Mouse (Mus musculus): Measurements from ENCODE around the gene Fubp1. TPM values are rescaled to one million over a fixed set of nuclear protein-coding genes. Genes with fewer than 3 reads are reported as not detected.
"Not testable (repeated sequence)": the region's sequence is repeated elsewhere in the genome, so short reads cannot be mapped to it uniquely, and the experiment has no call there.

The Fubp1 gene
- polyA plus RNA-seq, 1 experiment from 2014 or later: 169 TPM

DNA sequence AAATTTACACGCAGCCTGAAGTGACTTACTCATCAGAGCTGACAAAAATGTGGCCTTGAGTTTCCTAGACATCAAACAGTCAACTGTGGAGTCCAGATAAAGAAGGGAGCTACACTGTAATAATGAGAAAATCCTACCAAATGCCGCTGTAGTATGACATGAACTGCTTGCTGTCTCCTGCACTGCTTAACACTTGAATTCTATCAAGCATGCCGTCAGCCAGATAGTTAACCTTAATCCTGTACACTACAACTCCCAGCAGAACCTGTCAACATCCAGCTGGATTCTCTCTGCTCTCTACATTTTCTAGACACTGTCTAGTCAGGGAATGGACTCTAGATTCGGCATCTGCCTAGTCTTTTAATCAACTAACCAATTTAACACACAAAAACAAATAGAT, 20.9 kb upstream of the Fubp1 start:
- Histone ChIP-seq H3K4me3 (replicated peaks; ENCODE audit: low read length) (peak overlapping the region; percentile 12), H3K9ac (ENCODE audit: low read length) (peak overlapping the region; percentile 29), H3K36me3 (ENCODE audit: control insufficient read depth, insufficient read depth, low read length) (no peaks in the 10 kb centered on the region), H3K27ac (ENCODE audit: low read length) (peak overlapping the region; percentile 84), H3K27me3 (ENCODE audit: control insufficient read depth, insufficient read depth, low read length) (no peaks in the 10 kb centered on the region), H3K4me1 (ENCODE audit: control insufficient read depth, insufficient read depth, low read length) (peaks cover 9% of the 10 kb centered on the region), H3K4me2 (ENCODE audit: low read depth, low read length) (peak overlapping the region; percentile 17), H3K9me3 (replicated peaks; ENCODE audit: control insufficient read depth, low read length) (no peaks in the 10 kb centered on the region)
- ATAC-seq (ENCODE audit: insufficient read depth, low FRiP score): no peak
- WGBS: 35% methylated on average over 4 of the region's 4 CpGs

DNA sequence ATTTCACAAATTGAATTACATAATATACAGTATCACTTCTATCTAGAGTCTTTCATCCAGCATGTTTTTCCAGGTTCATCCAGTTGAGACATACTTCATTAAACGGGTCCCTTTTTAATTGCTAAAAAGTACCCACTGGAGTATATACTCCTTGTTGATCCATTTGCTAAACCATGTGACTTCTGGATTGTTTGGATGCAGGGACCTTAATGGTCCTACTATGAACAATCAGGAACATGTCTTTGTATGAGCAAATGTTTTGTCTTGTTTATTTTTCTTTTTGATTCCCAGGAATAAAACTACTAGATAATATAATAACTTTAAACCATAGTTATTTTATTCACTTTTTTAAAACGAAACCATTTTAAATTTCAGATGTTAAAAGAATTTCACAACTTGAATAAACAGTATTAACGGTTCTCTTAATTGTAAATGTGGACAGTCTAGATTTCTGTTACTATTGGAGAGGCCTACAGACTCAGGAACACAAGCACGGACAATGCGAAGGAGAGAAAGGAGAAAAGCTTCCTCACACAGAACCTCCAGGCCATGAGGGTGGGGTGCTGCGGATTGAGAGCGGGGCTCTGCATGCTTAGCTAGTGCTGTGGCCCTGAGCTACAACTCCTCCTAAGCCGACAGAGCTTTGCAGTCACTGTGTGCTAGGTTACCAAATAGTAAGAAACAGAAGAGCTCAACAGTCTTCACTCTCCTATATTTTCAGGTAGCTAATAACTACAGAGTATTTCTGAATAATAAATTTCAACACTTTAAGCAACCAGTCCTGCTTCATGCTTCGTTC, 19.3 kb upstream of the Fubp1 start:
- H3K9me3 ChIP-seq (replicated peaks; ENCODE audit: control insufficient read depth, low read length): no peaks in the 10 kb centered on the region
- peak overlapping the region; percentile 28 for H3K27ac ChIP-seq (ENCODE audit: low read length)
- H3K4me2 ChIP-seq (ENCODE audit: low read depth, low read length): peak overlapping the region; percentile 48
- no peak for ATAC-seq (ENCODE audit: insufficient read depth, low FRiP score)
- H3K4me1 ChIP-seq (ENCODE audit: control insufficient read depth, insufficient read depth, low read length): peaks cover 9% of the 10 kb centered on the region
- 58% methylated on average over 9 of the region's 9 CpGs for WGBS
- peak overlapping the region; percentile 31 for H3K4me3 ChIP-seq (replicated peaks; ENCODE audit: low read length)
- H3K36me3 ChIP-seq (ENCODE audit: control insufficient read depth, insufficient read depth, low read length): no peaks in the 10 kb centered on the region
- H3K27me3 ChIP-seq (ENCODE audit: control insufficient read depth, insufficient read depth, low read length): no peaks in the 10 kb centered on the region
- peak overlapping the region; percentile 50 for H3K9ac ChIP-seq (ENCODE audit: low read length)

DNA sequence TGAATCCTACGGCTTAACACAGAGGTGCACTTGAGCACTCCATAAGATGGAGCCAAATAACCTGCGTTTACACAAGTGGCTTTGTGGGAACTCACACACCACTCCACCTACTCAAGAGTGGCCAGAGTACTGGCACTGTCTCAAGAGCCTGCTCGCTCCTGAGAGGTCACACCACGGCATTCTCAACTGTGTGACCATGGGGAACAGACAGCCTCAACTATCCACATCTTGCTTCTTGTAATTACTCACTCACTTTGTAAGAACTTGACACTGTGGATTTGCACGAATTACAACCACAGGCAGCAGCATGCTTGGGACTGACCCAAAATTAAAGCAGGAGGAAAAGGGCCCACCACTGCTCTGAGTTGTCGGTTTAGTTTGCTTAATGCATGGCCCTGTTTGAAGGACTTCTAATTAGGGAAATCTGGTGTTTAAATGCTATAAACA, 18.4 kb upstream of the Fubp1 start:
- peak; percentile 65 for ATAC-seq (ENCODE audit: insufficient read depth, low FRiP score)
- H3K27me3 ChIP-seq (ENCODE audit: control insufficient read depth, insufficient read depth, low read length): no peaks in the 10 kb centered on the region
- peaks cover 9% of the 10 kb centered on the region for H3K4me1 ChIP-seq (ENCODE audit: control insufficient read depth, insufficient read depth, low read length)
- peak overlapping the region; percentile 60 for H3K4me2 ChIP-seq (ENCODE audit: low read depth, low read length)
- peak overlapping the region; percentile 52 for H3K4me3 ChIP-seq (replicated peaks; ENCODE audit: low read length)
- H3K36me3 ChIP-seq (ENCODE audit: control insufficient read depth, insufficient read depth, low read length): no peaks in the 10 kb centered on the region
- H3K9me3 ChIP-seq (replicated peaks; ENCODE audit: control insufficient read depth, low read length): no peaks in the 10 kb centered on the region
- 5% methylated on average over 6 of the region's 6 CpGs for WGBS
- peak overlapping the region; percentile 95 for H3K27ac ChIP-seq (ENCODE audit: low read length)
- H3K9ac ChIP-seq (ENCODE audit: low read length): peak overlapping the region; percentile 68

DNA sequence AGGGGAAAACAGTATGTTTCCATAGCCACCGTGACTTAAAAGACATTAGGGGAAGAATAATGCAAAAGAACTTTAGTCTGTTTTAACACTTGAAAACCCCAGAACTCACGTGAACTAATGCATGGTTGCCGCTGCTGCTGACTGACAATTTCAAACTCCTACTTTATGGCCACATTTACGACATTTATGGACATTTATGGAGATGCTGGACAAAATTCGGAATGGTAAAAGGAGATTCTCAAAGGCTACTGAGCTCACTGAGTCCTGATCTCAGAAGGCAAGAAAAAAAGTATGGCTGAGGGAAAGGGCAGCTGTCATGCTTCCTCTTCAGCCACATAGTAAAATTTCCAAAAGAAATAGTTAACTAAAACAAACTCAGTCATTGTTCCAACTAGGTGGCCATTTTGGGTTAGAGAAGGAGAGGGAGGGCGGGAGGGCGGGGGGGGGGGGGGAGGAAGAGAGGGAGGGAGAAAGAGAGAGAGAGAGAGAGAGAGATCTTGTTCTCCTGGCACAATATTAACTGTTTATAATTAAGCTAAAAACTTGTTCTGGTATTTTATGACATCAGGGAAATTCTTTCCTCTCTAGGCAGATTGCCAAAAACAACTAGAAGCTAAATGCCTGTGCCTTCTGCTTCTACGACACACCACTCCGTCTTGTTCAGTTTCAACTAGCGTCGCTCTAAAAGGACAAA, 17.8 kb upstream of the Fubp1 start:
- H3K4me3 ChIP-seq (replicated peaks; ENCODE audit: low read length): peak overlapping the region; percentile 52
- 8% methylated on average over 10 of the region's 11 CpGs for WGBS
- ATAC-seq (ENCODE audit: insufficient read depth, low FRiP score): no peak; the same call in 1 of the 2 replicates
- H3K4me1 ChIP-seq (ENCODE audit: control insufficient read depth, insufficient read depth, low read length): peaks cover 9% of the 10 kb centered on the region
- peak overlapping the region; percentile 60 for H3K4me2 ChIP-seq (ENCODE audit: low read depth, low read length)
- H3K9ac ChIP-seq (ENCODE audit: low read length): peak overlapping the region; percentile 68
- H3K27me3 ChIP-seq (ENCODE audit: control insufficient read depth, insufficient read depth, low read length): no peaks in the 10 kb centered on the region
- no peaks in the 10 kb centered on the region for H3K9me3 ChIP-seq (replicated peaks; ENCODE audit: control insufficient read depth, low read length)
- H3K27ac ChIP-seq (ENCODE audit: low read length): peak overlapping the region; percentile 95
- H3K36me3 ChIP-seq (ENCODE audit: control insufficient read depth, insufficient read depth, low read length): no peaks in the 10 kb centered on the region

DNA sequence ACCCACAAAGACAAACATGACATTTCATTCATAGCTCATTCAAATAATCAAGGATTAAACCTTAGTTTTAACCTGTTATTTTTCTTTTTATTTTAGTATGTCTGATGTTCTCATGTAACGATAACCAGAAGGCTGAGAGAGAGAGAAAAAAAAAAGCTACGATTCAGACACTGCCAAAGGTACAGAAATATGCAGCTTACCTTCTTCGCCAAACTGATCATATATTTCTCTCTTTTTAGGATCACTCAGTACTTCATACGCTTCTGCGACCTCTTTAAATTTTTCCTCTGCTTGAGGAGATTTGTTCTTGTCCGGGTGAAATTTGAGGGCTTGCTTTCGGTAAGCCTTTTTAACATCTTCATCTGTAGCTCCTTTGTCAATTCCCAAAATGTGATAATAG, 17.0 kb upstream of the Fubp1 start:
- H3K27ac ChIP-seq (ENCODE audit: low read length): peak overlapping the region; percentile 89
- H3K36me3 ChIP-seq (ENCODE audit: control insufficient read depth, insufficient read depth, low read length): no peaks in the 10 kb centered on the region
- H3K9ac ChIP-seq (ENCODE audit: low read length): peak overlapping the region; percentile 66
- peak overlapping the region; percentile 62 for H3K4me2 ChIP-seq (ENCODE audit: low read depth, low read length)
- H3K4me3 ChIP-seq (replicated peaks; ENCODE audit: low read length): peak overlapping the region; percentile 70
- peaks cover 9% of the 10 kb centered on the region for H3K4me1 ChIP-seq (ENCODE audit: control insufficient read depth, insufficient read depth, low read length)
- 2% methylated on average over 7 of the region's 7 CpGs for WGBS
- no peaks in the 10 kb centered on the region for H3K9me3 ChIP-seq (replicated peaks; ENCODE audit: control insufficient read depth, low read length)
- no peaks in the 10 kb centered on the region for H3K27me3 ChIP-seq (ENCODE audit: control insufficient read depth, insufficient read depth, low read length)
- ATAC-seq (ENCODE audit: insufficient read depth, low FRiP score): no peak

DNA sequence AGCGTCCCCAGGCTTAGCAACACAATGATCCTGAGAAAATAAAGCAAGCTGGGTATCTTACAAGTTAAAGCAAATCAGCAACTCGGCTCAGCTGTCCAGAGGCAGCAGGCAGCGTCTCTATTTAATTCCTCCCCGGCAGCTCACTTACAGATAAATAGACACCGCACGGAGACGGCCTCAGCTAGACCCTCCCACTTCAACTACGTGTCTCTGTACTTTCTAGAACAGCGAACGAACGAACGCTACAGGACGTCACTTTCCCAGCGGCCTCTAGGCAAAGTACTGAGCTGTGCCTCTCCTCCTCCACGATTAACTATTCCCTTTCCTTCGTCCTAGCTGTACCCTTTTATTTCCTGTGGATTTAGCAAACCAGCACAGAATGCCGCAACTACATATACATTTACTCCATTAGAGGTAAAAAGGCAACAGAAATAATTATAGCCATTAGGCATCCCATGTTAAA, 16.6 kb upstream of the Fubp1 start:
- H3K4me1 ChIP-seq (ENCODE audit: control insufficient read depth, insufficient read depth, low read length): peaks cover 9% of the 10 kb centered on the region
- WGBS: under 1% methylated on average over 17 of the region's 17 CpGs
- H3K9ac ChIP-seq (ENCODE audit: low read length): peak overlapping the region; percentile 66
- H3K36me3 ChIP-seq (ENCODE audit: control insufficient read depth, insufficient read depth, low read length): no peaks in the 10 kb centered on the region
- no peaks in the 10 kb centered on the region for H3K27me3 ChIP-seq (ENCODE audit: control insufficient read depth, insufficient read depth, low read length)
- peak overlapping the region; percentile 62 for H3K4me2 ChIP-seq (ENCODE audit: low read depth, low read length)
- H3K9me3 ChIP-seq (replicated peaks; ENCODE audit: control insufficient read depth, low read length): no peaks in the 10 kb centered on the region
- peak; percentile 99 for ATAC-seq (ENCODE audit: insufficient read depth, low FRiP score)
- H3K4me3 ChIP-seq (replicated peaks; ENCODE audit: low read length): peak overlapping the region; percentile 70
- peak overlapping the region; percentile 89 for H3K27ac ChIP-seq (ENCODE audit: low read length)

DNA sequence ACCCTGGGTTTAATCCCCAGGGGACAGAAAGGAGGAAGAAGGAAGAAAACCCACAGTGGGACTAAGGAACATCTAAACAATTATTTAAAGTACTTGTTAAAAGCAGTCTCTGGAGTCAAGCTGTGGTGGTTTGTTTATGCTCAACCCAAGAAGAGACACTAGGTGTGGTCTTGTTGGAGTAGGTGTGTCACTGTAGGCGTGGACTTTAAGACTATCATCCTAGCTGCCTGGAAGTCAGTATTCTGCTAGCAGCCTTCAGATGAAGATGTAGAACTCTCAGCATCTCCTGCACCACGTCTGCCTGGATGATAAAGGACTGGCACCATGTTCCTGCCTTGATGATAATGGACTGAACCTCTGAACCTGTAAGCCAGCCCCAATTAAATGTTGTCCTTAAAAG, 13.0 kb upstream of the Fubp1 start:
- H3K36me3 ChIP-seq (ENCODE audit: control insufficient read depth, insufficient read depth, low read length); H3K27ac ChIP-seq (ENCODE audit: low read length); ATAC-seq (ENCODE audit: insufficient read depth, low FRiP score); H3K4me1 ChIP-seq (ENCODE audit: control insufficient read depth, insufficient read depth, low read length); H3K4me2 ChIP-seq (ENCODE audit: low read depth, low read length); H3K4me3 ChIP-seq (replicated peaks; ENCODE audit: low read length); H3K9ac ChIP-seq (ENCODE audit: low read length); H3K9me3 ChIP-seq (replicated peaks; ENCODE audit: control insufficient read depth, low read length); H3K27me3 ChIP-seq (ENCODE audit: control insufficient read depth, insufficient read depth, low read length): not testable (repeated sequence)
- 37% methylated on average over 2 of the region's 2 CpGs for WGBS

DNA sequence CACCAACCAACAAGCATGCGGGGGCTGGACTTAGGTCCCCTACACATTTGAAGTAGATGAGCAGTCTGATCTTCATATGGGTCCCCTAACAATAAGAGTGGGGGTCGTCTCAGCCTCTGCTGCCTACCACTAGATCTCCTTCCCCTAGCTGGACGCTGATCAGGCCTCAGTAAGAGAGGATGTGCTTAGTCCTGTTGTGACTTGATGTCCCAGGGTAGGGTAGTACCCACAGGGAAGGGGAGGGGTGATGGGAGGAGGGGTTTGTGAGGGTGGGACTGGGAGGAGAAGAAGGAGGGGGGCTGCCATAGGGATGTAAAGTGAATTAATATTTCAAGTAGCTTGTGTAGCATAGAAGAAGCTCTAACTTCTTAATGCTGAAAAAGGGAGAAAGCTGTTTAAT, 11.1 kb upstream of the Fubp1 start:
- 56% methylated on average over 3 of the region's 3 CpGs for WGBS
- Histone ChIP-seq H3K9me3 (replicated peaks; ENCODE audit: control insufficient read depth, low read length) (no peaks in the 10 kb centered on the region), H3K27me3 (ENCODE audit: control insufficient read depth, insufficient read depth, low read length) (no peaks in the 10 kb centered on the region), H3K4me2 (ENCODE audit: low read depth, low read length) (no peak overlapping the region), H3K36me3 (ENCODE audit: control insufficient read depth, insufficient read depth, low read length) (no peaks in the 10 kb centered on the region), H3K9ac (ENCODE audit: low read length) (no peak overlapping the region), H3K4me1 (ENCODE audit: control insufficient read depth, insufficient read depth, low read length) (0 out of 2 replicates have a peak, but pooled peaks cover 3% of the 10 kb centered on the region), H3K27ac (ENCODE audit: low read length) (no peak overlapping the region), H3K4me3 (replicated peaks; ENCODE audit: low read length) (no peak overlapping the region)
- no peak for ATAC-seq (ENCODE audit: insufficient read depth, low FRiP score)

DNA sequence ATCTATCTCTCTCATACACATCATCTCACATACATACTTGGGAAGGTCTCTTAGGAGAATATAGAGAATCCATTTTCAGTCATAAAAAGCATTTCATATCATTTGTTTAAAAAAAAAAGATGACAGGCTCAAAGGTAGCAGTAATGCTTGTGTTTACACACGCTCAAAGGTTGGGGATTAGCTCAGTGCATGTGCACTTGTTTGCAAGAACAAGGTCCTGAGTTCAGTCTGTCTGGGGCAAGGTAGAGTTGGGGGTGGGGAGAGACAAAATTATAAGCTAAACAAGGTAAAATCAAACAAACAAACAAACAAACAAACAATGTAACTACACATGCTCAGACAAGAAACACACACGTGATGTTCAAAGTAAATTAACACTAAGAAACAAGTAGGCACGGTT, 9.0 kb upstream of the Fubp1 start:
- H3K4me3 ChIP-seq (replicated peaks; ENCODE audit: low read length): no peak overlapping the region
- no peaks in the 10 kb centered on the region for H3K27me3 ChIP-seq (ENCODE audit: control insufficient read depth, insufficient read depth, low read length)
- H3K27ac ChIP-seq (ENCODE audit: low read length): no peak overlapping the region
- H3K4me2 ChIP-seq (ENCODE audit: low read depth, low read length): no peak overlapping the region
- no peak for ATAC-seq (ENCODE audit: insufficient read depth, low FRiP score)
- H3K4me1 ChIP-seq (ENCODE audit: control insufficient read depth, insufficient read depth, low read length): 0 out of 2 replicates have a peak, but pooled peaks cover 3% of the 10 kb centered on the region
- H3K9me3 ChIP-seq (replicated peaks; ENCODE audit: control insufficient read depth, low read length): no peaks in the 10 kb centered on the region
- no peak overlapping the region for H3K9ac ChIP-seq (ENCODE audit: low read length)
- 71% methylated on average over 3 of the region's 3 CpGs for WGBS
- no peaks in the 10 kb centered on the region for H3K36me3 ChIP-seq (ENCODE audit: control insufficient read depth, insufficient read depth, low read length)
